ENCODE assay signal across 8 mouse cellular contexts in the genomic region with DNA sequence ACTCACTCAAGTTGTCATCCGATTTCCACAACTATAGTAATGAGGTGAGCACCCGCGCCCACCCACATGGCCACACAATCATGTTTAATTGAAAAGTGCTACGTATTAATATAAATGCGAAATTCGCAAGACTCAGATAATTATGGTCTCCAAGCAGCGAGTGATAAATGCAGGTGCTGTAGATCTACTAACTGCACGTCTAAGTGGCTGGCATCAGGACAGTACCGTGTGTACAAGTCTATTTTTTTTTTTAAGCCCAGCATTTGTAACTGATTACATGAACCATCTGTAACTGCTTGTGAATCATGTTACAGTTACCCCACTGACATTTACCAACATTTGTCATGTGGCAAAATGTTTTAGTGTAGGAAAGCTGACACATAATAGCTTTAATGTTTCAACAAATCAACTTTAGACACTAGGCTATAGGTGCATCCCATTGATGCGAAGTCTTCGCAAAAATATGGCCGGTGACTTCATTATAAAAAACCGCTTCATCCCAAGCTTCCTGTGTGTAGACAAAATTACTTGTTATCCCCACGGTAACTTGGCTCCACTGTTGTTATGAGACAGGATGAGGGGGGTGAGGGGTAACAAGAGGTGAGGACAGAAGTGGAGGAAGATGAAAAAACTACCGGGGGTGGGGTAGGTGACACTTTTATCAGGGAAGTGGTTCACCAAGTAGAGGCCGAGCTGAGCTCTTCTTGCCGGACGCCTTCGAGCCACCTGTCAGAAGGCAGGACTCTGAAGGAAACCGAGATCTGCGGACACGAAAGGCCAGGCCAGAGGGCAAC. TPM values are rescaled to one million over a fixed set of nuclear protein-coding genes. Genes with fewer than 3 reads are reported as not detected.
DNase-seq lines count a peak whose midpoint lies in the region; ATAC-seq and TF ChIP-seq lines count a peak whose summit lies in the region.

No protein-coding gene starts in this region.

- peak overlapping the region; percentile 75 for H3ac ChIP-seq in C2C12 (ENCODE audit: control insufficient read depth, insufficient read length, low read depth)

- intact Hi-C loops in heart, postnatal 10 days (cut with DNase I) = loop anchor here (1.0 to 10.0 kb wide), 3 partner anchors 55 to 661 kb away; a partner anchor contains a TSS

- H3K79me2 ChIP-seq in C2C12 (ENCODE audit: control insufficient read depth, insufficient read depth) = peaks cover 25% of the 10 kb centered on the region

- H3K9me3 ChIP-seq in limb, embryonic 12.5 days = no peaks in the 10 kb centered on the region
- no peaks in the 10 kb centered on the region for H3K9me3 ChIP-seq in stomach, embryonic 15.5 days

- 35% methylated on average over 22 of the region's 22 CpGs for WGBS in limb, embryonic 12.5 days
- 30% methylated on average over 22 of the region's 22 CpGs for WGBS in stomach, embryonic 15.5 days

- ATAC-seq in limb, embryonic 12.5 days (ENCODE audit: insufficient number of reproducible peaks, insufficient read depth, low FRiP score, low TSS enrichment, low read depth) = no peak; the same call in 1 of the 2 replicates
- ATAC-seq in stomach, embryonic 15.5 days (ENCODE audit: insufficient read depth, low FRiP score, low read depth) = no peak

- H3K4me2 ChIP-seq in limb, embryonic 12.5 days = peak overlapping the region; percentile 60
- H3K4me2 ChIP-seq in stomach, embryonic 15.5 days = peak overlapping the region; percentile 55

- H3K4me3 ChIP-seq in C2C12 (ENCODE audit: insufficient read depth, poor library complexity, severe bottlenecking) = peak overlapping the region; percentile 37
- peak overlapping the region; percentile 78 for H3K4me3 ChIP-seq in embryonic fibroblast, embryonic 13.5 days (ENCODE audit: insufficient read depth, low read length)
- H3K4me3 ChIP-seq in limb, embryonic 12.5 days (replicated peaks) = peak overlapping the region; percentile 86
- peak overlapping the region; percentile 77 for H3K4me3 ChIP-seq in stomach, embryonic 15.5 days (replicated peaks)

- peak; percentile 75 for DNase-seq in heart, adult 11 months
- no peak for DNase-seq in heart, postnatal 10 days
- DNase-seq in right cerebral cortex, postnatal 14 days = no peak
- no peak for DNase-seq in thymus, postnatal 0 days (ENCODE audit: low spot score)

- no peak for TF ChIP-seq CTCF in C2C12 (IDR thresholded peaks at IDR 0.05; ENCODE audit: control insufficient read depth, insufficient read depth, insufficient read length)
- TF ChIP-seq CTCF in embryonic fibroblast, embryonic 13.5 days (IDR thresholded peaks at IDR 0.05; ENCODE audit: borderline replicate concordance, insufficient read depth, low read length) = no peak

- peaks cover 11% of the 10 kb centered on the region for H3K79me3 ChIP-seq in C2C12 (ENCODE audit: low read depth)

- no peak for TF ChIP-seq POLR2A in embryonic fibroblast, embryonic 13.5 days (IDR thresholded peaks at IDR 0.05; ENCODE audit: low read depth, low read length)

- 0 out of 2 replicates have a peak, but pooled peaks cover 4% of the 10 kb centered on the region for H3K4me1 ChIP-seq in embryonic fibroblast, embryonic 13.5 days (ENCODE audit: control insufficient read depth, insufficient read depth, low read length)
- peaks cover 11% of the 10 kb centered on the region for H3K4me1 ChIP-seq in limb, embryonic 12.5 days (replicated peaks)
- H3K4me1 ChIP-seq in stomach, embryonic 15.5 days = 0 out of 2 replicates have a peak, but pooled peaks cover 10% of the 10 kb centered on the region

- H3K27me3 ChIP-seq in C2C12 (ENCODE audit: control insufficient read depth, insufficient read depth, insufficient read length) = no peaks in the 10 kb centered on the region
- H3K27me3 ChIP-seq in limb, embryonic 12.5 days = no peaks in the 10 kb centered on the region
- no peaks in the 10 kb centered on the region for H3K27me3 ChIP-seq in stomach, embryonic 15.5 days (replicated peaks)

- peaks cover 12% of the 10 kb centered on the region for H3K36me3 ChIP-seq in C2C12 (ENCODE audit: control insufficient read depth, insufficient read depth)
- peaks cover 9% of the 10 kb centered on the region; the same call in 1 of the 2 replicates for H3K36me3 ChIP-seq in limb, embryonic 12.5 days
- no peaks in the 10 kb centered on the region for H3K36me3 ChIP-seq in stomach, embryonic 15.5 days

- H3K27ac ChIP-seq in embryonic fibroblast, embryonic 13.5 days (ENCODE audit: insufficient read depth, low read length) = peak overlapping the region; percentile 87
- H3K27ac ChIP-seq in limb, embryonic 12.5 days = peak overlapping the region; percentile 99
- H3K27ac ChIP-seq in stomach, embryonic 15.5 days = peak overlapping the region; percentile 85

- H3K9ac ChIP-seq in limb, embryonic 12.5 days (replicated peaks) = peak overlapping the region; percentile 74
- peak overlapping the region; percentile 23; the same call in 1 of the 2 replicates for H3K9ac ChIP-seq in stomach, embryonic 15.5 days

TF ChIP-seq in C2C12, 6 proteins besides CTCF, POLR2A, EP300 and RAD21:
- TF ChIP-seq MYOD1 (IDR thresholded peaks at IDR 0.05; ENCODE audit: control insufficient read depth, insufficient read length, low read depth) = no peak
- no peak for TF ChIP-seq MAX (IDR thresholded peaks at IDR 0.05)
- TF ChIP-seq FOSL1 (IDR thresholded peaks at IDR 0.05; ENCODE audit: insufficient read depth, low read length, poor library complexity, severe bottlenecking) = no peak
- TF ChIP-seq MYOG (IDR thresholded peaks at IDR 0.05; ENCODE audit: control insufficient read depth, extremely low read depth, insufficient read length) = no peak

RNA-seq across cellular contexts. Expression of a gene that starts 0.8 kb away (rescaled TPM):
- 100 to 1,000 TPM; 153 to 154 TPM for total RNA-seq in heart, postnatal 10 days (2021)
- 2,637 TPM for polyA plus RNA-seq in C2C12 (2012; fragmentation: generic; extraction: Trizol)
- 224 and 311 TPM in 2 replicates for polyA plus RNA-seq in embryonic fibroblast, embryonic 13.5 days (2011; ENCODE audit: insufficient read length, low read depth, missing spikeins)
- polyA plus RNA-seq in limb, embryonic 12.5 days (2016; fragmentation: Nextera tagmentation; extraction: Ambion mirVana) = 2,591 and 2,901 TPM in 2 replicates
- 1,483 and 1,616 TPM in 2 replicates for polyA plus RNA-seq in stomach, embryonic 15.5 days (2015; fragmentation: Nextera tagmentation; extraction: Ambion mirVana)
- polyA plus RNA-seq in thymus, postnatal 0 days (2015; fragmentation: Nextera tagmentation; extraction: Ambion mirVana) = 2,821 and 2,837 TPM in 2 replicates

RNA-seq across cellular contexts. Expression of a gene that starts 3.9 kb away (rescaled TPM):
- total RNA-seq in heart, postnatal 10 days (2021) = 10 to 100 TPM; 12.1 to 12.8 TPM
- polyA plus RNA-seq in C2C12 (2012; fragmentation: generic; extraction: Trizol) = 1.8 TPM
- polyA plus RNA-seq in embryonic fibroblast, embryonic 13.5 days (2011; ENCODE audit: insufficient read length, low read depth, missing spikeins) = 16.2 and 16.4 TPM in 2 replicates
- polyA plus RNA-seq in limb, embryonic 12.5 days (2016; fragmentation: Nextera tagmentation; extraction: Ambion mirVana) = 11.0 and 11.6 TPM in 2 replicates
- 10.6 and 12.3 TPM in 2 replicates for polyA plus RNA-seq in stomach, embryonic 15.5 days (2015; fragmentation: Nextera tagmentation; extraction: Ambion mirVana)
- 5.6 TPM in 2 replicates for polyA plus RNA-seq in thymus, postnatal 0 days (2015; fragmentation: Nextera tagmentation; extraction: Ambion mirVana)

RNA-seq across cellular contexts. Expression of a gene that starts 54.8 kb away (rescaled TPM):
- 10 to 100 TPM; 87.8 to 98.0 TPM for total RNA-seq in heart, postnatal 10 days (2021)
- 39.1 TPM for polyA plus RNA-seq in C2C12 (2012; fragmentation: generic; extraction: Trizol)
- 67.2 and 73.9 TPM in 2 replicates for polyA plus RNA-seq in embryonic fibroblast, embryonic 13.5 days (2011; ENCODE audit: insufficient read length, low read depth, missing spikeins)
- polyA plus RNA-seq in limb, embryonic 12.5 days (2016; fragmentation: Nextera tagmentation; extraction: Ambion mirVana) = 94.0 and 98.3 TPM in 2 replicates
- 107 and 111 TPM in 2 replicates for polyA plus RNA-seq in stomach, embryonic 15.5 days (2015; fragmentation: Nextera tagmentation; extraction: Ambion mirVana)
- polyA plus RNA-seq in thymus, postnatal 0 days (2015; fragmentation: Nextera tagmentation; extraction: Ambion mirVana) = 119 and 129 TPM in 2 replicates
